Mouse (Mus musculus) testis, adult 2 months (tissue): ENCODE results near the gene Thsd7a. TPM values are rescaled to one million over a fixed set of nuclear protein-coding genes. Genes with fewer than 3 reads are reported as not detected.

Experiments
- H3K27ac ChIP-seq: fragments of 200-500 bp; 2 replicates; pipeline ENCODE4 v1.5.1; 2012; ENCODE audit warnings: low read depth, low read length; ENCODE audit not compliant: control insufficient read depth, insufficient read depth
- H3K27me3 ChIP-seq: fragments of 200-500 bp; 2 replicates; pipeline ENCODE4 v1.6.1; 2012; ENCODE audit warnings: mild to moderate bottlenecking, low read length, moderate library complexity; ENCODE audit not compliant: control insufficient read depth, insufficient read depth
- H3K36me3 ChIP-seq: fragments of 200-500 bp; 2 replicates; pipeline ENCODE4 v1.6.1; 2012; ENCODE audit warnings: mild to moderate bottlenecking, low read length; ENCODE audit not compliant: control insufficient read depth, insufficient read depth
- H3K4me1 ChIP-seq: fragments of 200-500 bp; 2 replicates; pipeline ENCODE4 v1.6.1; 2012; ENCODE audit warnings: low read length; ENCODE audit not compliant: control insufficient read depth, insufficient read depth
- H3K4me3 ChIP-seq: fragments of 200-500 bp; 2 replicates; pipeline ENCODE4 v1.5.1; 2012; ENCODE audit warnings: low read depth, mild to moderate bottlenecking, low read length, moderate library complexity, mixed read lengths; ENCODE audit not compliant: control insufficient read depth
- CTCF ChIP-seq: fragments of 200-500 bp; IDR thresholded peaks from 2 replicates; pipeline ENCODE4 v1.5.1; 2012; ENCODE audit warnings: low read depth, mild to moderate bottlenecking, inconsistent platforms, low read length, moderate library complexity; ENCODE audit not compliant: control insufficient read depth, insufficient read depth, insufficient replicate concordance
- POLR2A ChIP-seq: fragments of 200-500 bp; IDR thresholded peaks from 2 replicates; pipeline ENCODE4 v1.6.1; 2012; ENCODE audit warnings: low read depth, mild to moderate bottlenecking, inconsistent platforms, low read length, moderate library complexity; ENCODE audit not compliant: control insufficient read depth
- polyA plus RNA-seq: library from polyadenylated mRNA; depleted of rRNA; stranded (reverse); fragments of >200 nt; gene quantifications from 2 replicates; pipeline ENCODE4 v1.2.3, GENCODE M21; 2012

The Thsd7a gene
- polyA plus RNA-seq, 1 experiment = 3.0 TPM

DNA sequence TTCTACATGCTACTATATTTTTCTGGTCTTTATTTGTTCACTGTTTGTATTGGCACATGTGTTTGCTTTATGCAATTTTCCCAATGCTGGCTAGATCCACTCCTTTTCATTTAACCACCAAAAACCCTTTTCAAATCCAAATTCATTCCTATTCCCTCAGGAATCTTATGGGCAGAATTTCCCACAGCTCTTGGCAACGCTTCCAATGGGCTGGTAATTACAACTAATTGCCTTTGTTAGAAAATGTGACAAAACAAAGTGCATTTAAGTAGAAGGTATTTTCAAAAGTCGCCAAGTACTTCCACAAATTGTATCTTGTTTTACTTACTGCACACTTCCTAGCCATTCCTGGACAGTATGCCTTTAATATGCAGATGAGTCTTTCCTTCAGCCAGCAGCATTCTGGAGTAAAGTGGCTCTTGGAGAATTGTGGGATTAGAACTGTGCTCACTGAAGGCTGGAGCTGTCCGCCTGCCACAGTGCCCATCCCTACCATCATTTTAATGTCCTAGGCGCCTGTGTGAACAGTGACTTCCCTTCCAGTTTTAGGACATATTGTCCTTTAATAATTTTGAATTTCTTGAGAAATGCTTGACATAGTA lies 199.1 kb downstream of the Thsd7a start:
- TF ChIP-seq POLR2A (no peak), CTCF (no peak)

DNA sequence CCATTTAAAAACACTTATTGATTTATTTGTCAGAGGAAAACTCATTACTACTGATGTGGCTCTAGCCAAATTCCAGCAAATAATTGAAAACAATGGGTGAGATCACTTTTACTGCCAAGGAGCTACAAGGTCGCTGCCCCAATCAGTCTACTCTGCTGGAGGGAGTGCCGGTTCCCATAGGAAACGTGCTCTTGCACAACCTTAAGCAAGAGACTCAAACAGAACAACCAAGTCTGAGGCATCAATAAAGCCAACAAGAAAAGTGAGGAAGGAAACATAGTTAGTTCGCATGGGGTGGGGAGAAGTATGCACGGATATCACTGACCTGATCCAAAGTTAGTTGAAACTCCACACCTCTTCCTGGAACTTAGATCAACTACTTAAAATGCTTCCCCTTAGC lies 205.1 kb downstream of the Thsd7a start:
- TF ChIP-seq POLR2A (no peak), CTCF (no peak)
- H3K36me3 ChIP-seq = no peaks in the 10 kb centered on the region

More for the DNA sequence above, 199.1 kb downstream of the Thsd7a start:
- Histone ChIP-seq H3K27ac (no peak overlapping the region), H3K36me3 (no peaks in the 10 kb centered on the region), H3K27me3 (no peaks in the 10 kb centered on the region), H3K4me1 (peaks cover 4% of the 10 kb centered on the region), H3K4me3 (no peak overlapping the region)

DNA sequence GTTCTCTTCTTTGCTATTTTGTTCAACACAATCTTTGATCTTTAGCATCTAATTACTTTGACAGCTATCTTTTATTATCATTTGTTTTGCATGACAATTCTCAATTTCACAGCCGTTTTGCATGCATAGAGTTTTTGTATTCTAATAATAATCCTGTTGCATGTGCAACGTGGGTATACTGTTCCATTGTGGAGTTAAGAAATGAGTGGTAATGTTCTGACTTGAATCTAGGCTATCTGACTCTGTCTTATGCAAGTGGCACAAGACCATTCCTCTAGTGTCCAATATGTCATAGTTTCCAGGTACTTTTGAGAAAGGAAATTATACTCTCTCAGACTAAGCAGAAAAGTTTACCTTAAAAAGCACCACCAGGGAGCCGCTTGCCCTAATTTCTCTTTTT lies 206.7 kb downstream of the Thsd7a start:
- no peak overlapping the region for H3K4me3 ChIP-seq
- TF ChIP-seq POLR2A (no peak), CTCF (no peak)
- no peaks in the 10 kb centered on the region for H3K4me1 ChIP-seq
- H3K27me3 ChIP-seq = no peaks in the 10 kb centered on the region
- no peaks in the 10 kb centered on the region for H3K36me3 ChIP-seq
- no peak overlapping the region for H3K27ac ChIP-seq

More for the DNA sequence above, 205.1 kb downstream of the Thsd7a start:
- Histone ChIP-seq H3K4me1 (no peaks in the 10 kb centered on the region), H3K27me3 (no peaks in the 10 kb centered on the region), H3K4me3 (no peak overlapping the region), H3K27ac (no peak overlapping the region)

DNA sequence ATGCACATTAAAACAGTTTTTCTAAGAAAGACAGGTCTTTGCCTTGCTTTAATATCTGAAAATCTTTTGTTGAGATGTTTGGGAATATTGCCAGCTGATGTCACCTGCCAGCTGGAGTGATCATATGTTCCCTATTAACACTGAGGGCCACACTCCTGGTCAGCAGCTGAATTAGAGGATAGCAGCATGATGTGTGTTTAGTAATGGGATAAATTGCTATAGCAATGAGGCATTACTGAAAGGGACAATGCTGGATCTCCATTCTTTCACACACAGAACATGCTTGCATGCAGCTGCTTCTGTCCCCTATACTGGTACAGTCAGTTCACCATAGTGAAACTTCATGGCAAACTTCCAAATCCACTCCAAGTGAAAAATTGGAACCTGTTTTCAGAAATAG lies 230.1 kb downstream of the Thsd7a start:
- H3K4me3 ChIP-seq = no peak overlapping the region
- no peak overlapping the region for H3K27ac ChIP-seq
- no peaks in the 10 kb centered on the region for H3K27me3 ChIP-seq
- no peak for TF ChIP-seq POLR2A
- no peak for TF ChIP-seq CTCF
- no peaks in the 10 kb centered on the region for H3K36me3 ChIP-seq
- no peaks in the 10 kb centered on the region for H3K4me1 ChIP-seq

DNA sequence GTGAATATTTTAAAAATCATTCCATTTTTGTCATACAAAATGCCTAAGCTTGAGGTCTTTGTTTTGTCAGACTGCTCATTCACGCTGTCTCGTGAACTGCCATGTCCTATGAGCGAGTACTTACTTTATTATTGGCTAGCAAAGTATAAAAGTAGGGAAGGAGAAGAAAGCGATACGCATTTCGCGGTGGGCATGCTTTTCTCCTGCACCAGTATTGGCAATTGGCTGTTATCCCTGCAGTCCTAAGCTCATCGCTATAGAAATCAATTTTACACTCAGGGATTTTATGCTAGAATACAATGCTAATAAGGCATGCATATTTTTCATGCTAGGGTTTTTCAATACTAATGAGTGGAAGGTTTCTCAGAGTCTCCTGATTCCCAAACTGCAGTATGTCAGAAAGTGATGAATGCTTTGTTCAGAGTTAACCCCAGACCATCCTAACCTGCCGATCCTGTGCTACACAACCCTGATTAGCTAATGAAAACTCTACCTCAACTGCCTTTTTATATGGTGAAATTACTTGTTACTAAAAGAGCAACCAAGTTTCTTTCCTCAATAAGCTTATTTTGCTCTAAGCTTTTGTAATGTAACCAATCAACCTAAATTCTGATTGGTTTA lies 230.8 kb downstream of the Thsd7a start:
- no peak overlapping the region for H3K27ac ChIP-seq
- H3K4me3 ChIP-seq = no peak overlapping the region
- H3K36me3 ChIP-seq = no peaks in the 10 kb centered on the region
- TF ChIP-seq POLR2A (no peak), CTCF (no peak)
- H3K27me3 ChIP-seq = no peaks in the 10 kb centered on the region
- no peaks in the 10 kb centered on the region for H3K4me1 ChIP-seq

DNA sequence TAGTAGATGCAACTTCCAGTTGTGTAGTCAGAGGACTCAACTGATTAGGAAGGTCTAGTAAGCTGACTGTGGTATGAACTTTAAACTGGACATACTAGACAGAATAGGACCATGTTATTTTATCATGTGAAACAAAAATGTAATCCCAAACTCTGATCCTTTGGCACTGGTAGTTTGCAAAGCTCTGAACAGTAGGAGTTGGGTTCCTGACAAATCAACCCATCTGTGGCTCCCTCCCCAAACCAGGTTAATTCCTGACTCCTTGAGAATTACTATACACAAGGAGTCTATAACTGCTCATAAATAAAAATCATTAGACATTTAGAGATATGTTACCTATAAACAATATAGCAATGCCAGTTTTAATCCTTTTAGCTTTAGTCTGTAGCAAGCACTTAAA lies 231.5 kb downstream of the Thsd7a start:
- Histone ChIP-seq H3K27me3 (no peaks in the 10 kb centered on the region), H3K27ac (no peak overlapping the region), H3K4me1 (no peaks in the 10 kb centered on the region), H3K4me3 (no peak overlapping the region), H3K36me3 (no peaks in the 10 kb centered on the region)
- TF ChIP-seq POLR2A (no peak), CTCF (no peak)

DNA sequence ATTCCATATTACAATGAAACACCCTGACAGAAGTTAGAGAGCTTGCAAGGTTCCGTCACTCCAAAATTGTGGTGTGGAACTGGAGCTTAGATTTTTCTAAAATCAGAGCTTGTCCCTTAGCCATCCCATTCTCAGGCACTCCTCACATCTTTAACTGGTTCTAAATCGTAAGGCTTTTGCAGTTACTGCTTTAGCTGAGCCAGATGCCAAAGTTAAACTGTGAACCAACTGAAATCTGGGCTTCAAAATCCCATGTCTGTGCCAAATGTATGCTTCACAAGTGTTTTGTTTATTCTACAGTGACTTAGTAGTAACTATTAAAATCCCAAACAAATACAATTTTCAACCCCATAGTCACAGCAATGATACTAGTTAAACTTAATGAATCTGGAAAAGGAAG lies 242.3 kb downstream of the Thsd7a start:
- TF ChIP-seq CTCF = no peak
- no peaks in the 10 kb centered on the region for H3K27me3 ChIP-seq
- H3K27ac ChIP-seq = no peak overlapping the region
- H3K36me3 ChIP-seq = no peaks in the 10 kb centered on the region
- H3K4me3 ChIP-seq = no peak overlapping the region
- no peaks in the 10 kb centered on the region for H3K4me1 ChIP-seq

DNA sequence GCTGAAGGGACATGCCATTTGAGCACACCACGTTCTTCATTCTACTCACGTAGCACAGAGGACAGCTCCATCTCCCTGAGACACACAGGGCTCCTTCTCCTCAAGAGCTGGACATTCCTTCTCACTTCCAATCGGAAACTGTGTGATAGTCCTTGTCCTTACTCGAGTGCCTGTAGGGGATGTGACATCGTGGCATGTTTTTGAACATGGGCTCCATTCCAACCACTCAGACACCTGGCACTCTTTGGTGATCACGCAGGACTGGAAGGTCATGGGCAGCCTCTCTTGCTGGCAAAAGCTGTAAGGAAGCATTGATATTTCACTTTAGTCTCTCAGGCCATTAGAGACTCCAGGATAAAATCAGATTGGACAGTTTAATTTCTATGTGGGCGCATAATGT lies 245.3 kb downstream of the Thsd7a start:
- TF ChIP-seq CTCF (no peak), POLR2A (no peak)
- no peaks in the 10 kb centered on the region for H3K36me3 ChIP-seq
- no peaks in the 10 kb centered on the region for H3K27me3 ChIP-seq
- H3K4me1 ChIP-seq = no peaks in the 10 kb centered on the region
- H3K4me3 ChIP-seq = no peak overlapping the region
- no peak overlapping the region for H3K27ac ChIP-seq
